Mouse (Mus musculus) E14TG2a.4 (cell line): ENCODE measurements around the gene Vmn2r109.
"Not testable (repeated sequence)": the region's sequence is repeated elsewhere in the genome, so short reads cannot be mapped to it uniquely, and the experiment has no call there.

Experiments used
- CTCF ChIP-seq: conservative IDR thresholded peaks from 2 replicates; pipeline ENCODE4 v1.5.1; 2014; ENCODE audit warnings: low read length
- NANOG ChIP-seq: IDR thresholded peaks from 2 replicates; pipeline ENCODE4 v1.6.1; 2014; ENCODE audit warnings: borderline replicate concordance, low read length, mixed read lengths
- POU5F1 ChIP-seq: IDR thresholded peaks from 2 replicates; pipeline ENCODE4 v1.6.1; 2014; ENCODE audit warnings: low read length, borderline replicate concordance

DNA sequence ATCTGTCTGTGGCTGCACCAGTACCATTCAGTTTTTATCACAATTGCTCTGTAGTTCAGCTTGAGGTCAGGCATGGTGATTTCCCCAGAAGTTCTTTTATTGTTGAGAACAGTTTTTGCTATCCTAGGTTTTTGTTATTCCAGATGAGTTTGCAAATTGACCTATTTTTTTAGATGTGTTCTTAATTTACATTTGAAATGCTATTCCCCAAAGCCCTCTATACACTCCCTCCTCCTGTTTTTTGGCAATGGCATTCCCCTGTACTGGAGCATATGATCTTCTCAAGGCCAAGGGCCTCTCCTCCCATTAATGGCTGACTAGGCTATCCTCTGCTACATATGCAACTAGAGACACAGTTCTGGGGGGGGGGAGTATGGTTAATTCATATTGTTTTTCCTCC lies 56.3 kb downstream of the Vmn2r109 start:
- not testable (repeated sequence) for TF ChIP-seq CTCF, POU5F1
- TF ChIP-seq NANOG = peak; percentile 54; the same call in 1 of the 2 replicates
